Mouse (Mus musculus): ENCODE results near the gene Ush2a.

GRCm38 (mm10) chr1:188407613-188408386 lies 146.0 kb downstream of the Ush2a start:
- TF ChIP-seq CTCF (IDR thresholded peaks at IDR 0.05; ENCODE audit: insufficient read depth, low read depth, low read length) (no peak), POLR2A (IDR thresholded peaks at IDR 0.05; ENCODE audit: insufficient read depth, low read depth, low read length) (no peak)

All from olfactory bulb, adult 2 months (tissue).